Mouse (Mus musculus): ENCODE results near the gene Syt14. TPM values are rescaled to one million over a fixed set of nuclear protein-coding genes. Genes with fewer than 3 reads are reported as not detected.

The Syt14 gene
- 1.2 and 1.4 TPM in 2 replicates for polyA plus RNA-seq (2015; fragmentation: Nextera tagmentation; extraction: Ambion mirVana)

DNA sequence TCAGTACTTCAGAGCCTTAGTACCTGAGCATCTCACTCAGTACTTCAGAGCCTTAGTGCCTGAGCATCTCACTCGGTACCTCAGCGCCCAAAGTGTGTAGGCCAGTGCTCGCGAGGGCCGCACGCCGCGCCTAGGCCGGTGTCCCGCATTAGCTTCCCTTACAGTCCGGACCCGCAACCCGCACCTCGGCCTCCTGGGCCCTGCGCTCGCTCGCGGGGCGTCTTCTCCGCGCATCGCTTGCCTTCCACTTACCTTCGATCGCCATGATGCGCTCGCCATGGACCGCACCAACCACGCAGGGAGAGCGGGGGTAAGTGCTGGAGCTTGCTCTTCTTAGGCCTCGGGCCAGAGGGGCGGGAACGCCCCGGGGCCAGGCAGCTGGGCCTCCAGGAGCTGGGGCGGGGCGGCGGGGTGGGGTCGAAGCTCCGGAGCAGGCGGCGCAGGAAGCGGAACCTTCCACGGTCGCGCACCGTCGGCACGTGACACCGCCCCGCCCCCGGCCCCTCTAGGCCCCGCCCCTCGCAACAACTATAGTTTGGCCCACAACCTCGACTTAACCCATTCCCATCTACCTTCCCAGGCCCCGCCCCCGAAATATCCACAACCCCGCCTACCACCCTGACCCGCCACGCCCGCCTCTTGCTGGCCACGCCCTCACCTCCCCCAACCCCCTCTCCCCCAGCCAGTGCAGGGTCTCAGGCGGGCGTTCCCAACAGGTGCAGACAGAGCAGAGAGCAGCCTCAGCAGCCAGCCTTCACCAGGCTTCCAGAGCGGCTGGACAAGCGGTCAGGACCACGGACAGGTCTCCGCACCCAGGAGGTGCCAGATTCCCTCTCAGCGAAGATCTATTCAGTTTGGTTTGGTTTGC lies at the start of gene Syt14:
Gene Syt14 (minus strand): TSS at position 405 of the 868 bp plus-strand sequence.

GRCm38 (mm10) chr1:192855474-192856230 lies 179.9 kb downstream of the Syt14 start, which contains the start of gene Sertad4:
TSS of gene Sertad4 (minus strand) at chr1:192855756.

Other genes with a start within 250 kb of the Syt14 start
- gene Sertad4, start 180.0 kb downstream of the Syt14 start, polyA plus RNA-seq (2015; fragmentation: Nextera tagmentation; extraction: Ambion mirVana) = 13.3 and 22.3 TPM in 2 replicates
- gene Diexf, start 94.5 kb upstream of the Syt14 start, polyA plus RNA-seq (2015; fragmentation: Nextera tagmentation; extraction: Ambion mirVana) = 2.7 and 2.9 TPM in 2 replicates
- 0.91 and 1.0 TPM in 2 replicates for gene Irf6, start 117.3 kb upstream of the Syt14 start, polyA plus RNA-seq (2015; fragmentation: Nextera tagmentation; extraction: Ambion mirVana)
- 6.1 and 7.3 TPM in 2 replicates for gene A130010J15Rik, start 132.3 kb upstream of the Syt14 start, polyA plus RNA-seq (2015; fragmentation: Nextera tagmentation; extraction: Ambion mirVana)
- gene Traf3ip3, start 165.9 kb upstream of the Syt14 start, polyA plus RNA-seq (2015; fragmentation: Nextera tagmentation; extraction: Ambion mirVana) = 1.4 and 2.1 TPM in 2 replicates
- 1.3 and 1.6 TPM in 2 replicates for gene Lamb3, start 171.9 kb upstream of the Syt14 start, polyA plus RNA-seq (2015; fragmentation: Nextera tagmentation; extraction: Ambion mirVana)
- 25.3 and 26.1 TPM in 2 replicates for gene Hsd11b1, start 228.3 kb upstream of the Syt14 start, polyA plus RNA-seq (2015; fragmentation: Nextera tagmentation; extraction: Ambion mirVana)
- 90.4 and 120 TPM in 2 replicates for gene G0s2, start 237.4 kb upstream of the Syt14 start, polyA plus RNA-seq (2015; fragmentation: Nextera tagmentation; extraction: Ambion mirVana)

Data from adrenal gland, postnatal 0 days (tissue).